In genomic region chr12:112663716-112664115, GRCm38 (mm10) we compare ENCODE assay signal across 12 mouse cellular contexts. TPM values are rescaled to one million over a fixed set of nuclear protein-coding genes. Genes with fewer than 3 reads are reported as not detected.
DNase-seq lines count a peak whose midpoint lies in the region; ATAC-seq and TF ChIP-seq lines count a peak whose summit lies in the region.
"Had no signal": no experiment of that assay in that cellular context is flagged by ENCODE, and none has a peak within 500 bp of the region (broad histone marks: within the 10 kb centered on the region; RNA-seq: fewer than 3 reads in every experiment).

No protein-coding gene starts in this region.

- H3K9me3 ChIP-seq in kidney, embryonic 15.5 days (replicated peaks) = no peaks in the 10 kb centered on the region
- H3K9me3 ChIP-seq in embryonic facial prominence, embryonic 15.5 days (replicated peaks) = no peaks in the 10 kb centered on the region
- no peaks in the 10 kb centered on the region for H3K9me3 ChIP-seq in hindbrain, embryonic 12.5 days (replicated peaks)
- no peaks in the 10 kb centered on the region for H3K9me3 ChIP-seq in midbrain, embryonic 15.5 days

- TF ChIP-seq CTCF in kidney, adult 2 months (conservative IDR thresholded peaks at IDR 0.05; ENCODE audit: insufficient read depth, insufficient read length, low read depth, low read length) = no peak
- TF ChIP-seq CTCF in thymus, adult 2 months (IDR thresholded peaks at IDR 0.05; ENCODE audit: borderline replicate concordance, control insufficient read depth, extremely low read depth, insufficient read depth, low read length, poor library complexity) = no peak

- ATAC-seq in kidney, embryonic 15.5 days (replicated peaks; ENCODE audit: low FRiP score) = no peak
- no peak for ATAC-seq in embryonic facial prominence, embryonic 15.5 days (ENCODE audit: insufficient number of reproducible peaks, low FRiP score, low TSS enrichment, low read depth)
- ATAC-seq in hindbrain, embryonic 12.5 days (ENCODE audit: low FRiP score) = peak; percentile 46
- ATAC-seq in midbrain, embryonic 15.5 days (replicated peaks) = peak; percentile 13

- H3K9ac ChIP-seq in kidney, embryonic 15.5 days = no peak overlapping the region
- H3K9ac ChIP-seq in embryonic facial prominence, embryonic 15.5 days = no peak overlapping the region
- peak overlapping the region; percentile 49 for H3K9ac ChIP-seq in hindbrain, embryonic 12.5 days
- H3K9ac ChIP-seq in midbrain, embryonic 15.5 days = no peak overlapping the region

- peaks cover 95% of the 10 kb centered on the region for H3K36me3 ChIP-seq in kidney, embryonic 15.5 days
- H3K36me3 ChIP-seq in kidney, adult 2 months (ENCODE audit: control insufficient read depth, insufficient read depth, low read length) = no peaks in the 10 kb centered on the region
- peaks cover 69% of the 10 kb centered on the region for H3K36me3 ChIP-seq in embryonic facial prominence, embryonic 15.5 days
- H3K36me3 ChIP-seq in hindbrain, embryonic 12.5 days = peaks cover 60% of the 10 kb centered on the region
- peaks cover 8% of the 10 kb centered on the region for H3K36me3 ChIP-seq in midbrain, embryonic 15.5 days (replicated peaks)
- H3K36me3 ChIP-seq in thymus, adult 2 months (ENCODE audit: control insufficient read depth, insufficient read depth, low read length) = peaks cover 39% of the 10 kb centered on the region

- no peak overlapping the region for H3K4me2 ChIP-seq in kidney, embryonic 15.5 days
- no peak overlapping the region for H3K4me2 ChIP-seq in embryonic facial prominence, embryonic 15.5 days (replicated peaks)
- H3K4me2 ChIP-seq in hindbrain, embryonic 12.5 days (replicated peaks) = peak overlapping the region; percentile 24; the same call in 1 of the 2 replicates
- H3K4me2 ChIP-seq in midbrain, embryonic 15.5 days = peak overlapping the region; percentile 6; the same call in 1 of the 2 replicates

- no peak for DNase-seq in kidney, adult 2 months
- DNase-seq in thymus, adult 2 months = no peak
- no peak for DNase-seq in right cerebral cortex, postnatal 10 days (ENCODE audit: low spot score in 2 of 2)
- DNase-seq in urinary bladder, postnatal 14 days (ENCODE audit: low spot score) = no peak
- DNase-seq: kidney, adult 11 months; lung, adult 2 months; right cerebral cortex, postnatal 4 days; thymus, postnatal 4 days had no signal

- WGBS in kidney, embryonic 15.5 days = 89% methylated on average over 12 of the region's 12 CpGs
- WGBS in kidney, adult 2 months = 92% methylated on average over 12 of the region's 12 CpGs
- whole genome bisulfite sequencing in embryonic facial prominence, embryonic 15.5 days = 82% methylated on average over 12 of the region's 12 CpGs
- WGBS in hindbrain, embryonic 12.5 days = 54% methylated on average over 12 of the region's 12 CpGs
- 31% methylated on average over 12 of the region's 12 CpGs for WGBS in midbrain, embryonic 15.5 days
- 97% methylated on average over 12 of the region's 12 CpGs for WGBS in thymus, adult 2 months

- H3K27ac ChIP-seq in kidney, embryonic 15.5 days = peak overlapping the region; percentile 9; the same call in 1 of the 2 replicates
- no peak overlapping the region for H3K27ac ChIP-seq in kidney, adult 2 months (ENCODE audit: insufficient read depth, low read depth, low read length)
- peak overlapping the region; percentile 51 for H3K27ac ChIP-seq in embryonic facial prominence, embryonic 15.5 days (replicated peaks)
- peak overlapping the region; percentile 93 for H3K27ac ChIP-seq in hindbrain, embryonic 12.5 days
- peak overlapping the region; percentile 74 for H3K27ac ChIP-seq in midbrain, embryonic 15.5 days
- no peak overlapping the region for H3K27ac ChIP-seq in thymus, adult 2 months (ENCODE audit: control insufficient read depth, insufficient read depth, low read length)

- peaks cover 90% of the 10 kb centered on the region for H3K4me1 ChIP-seq in kidney, embryonic 15.5 days
- H3K4me1 ChIP-seq in kidney, adult 2 months (ENCODE audit: control insufficient read depth, insufficient read depth, low read length) = no peaks in the 10 kb centered on the region; the same call in 1 of the 2 replicates
- H3K4me1 ChIP-seq in embryonic facial prominence, embryonic 15.5 days = peaks cover 86% of the 10 kb centered on the region
- peaks cover 87% of the 10 kb centered on the region for H3K4me1 ChIP-seq in hindbrain, embryonic 12.5 days
- H3K4me1 ChIP-seq in midbrain, embryonic 15.5 days = peaks cover 81% of the 10 kb centered on the region
- H3K4me1 ChIP-seq in thymus, adult 2 months (replicated peaks; ENCODE audit: control insufficient read depth, insufficient read depth, low read length) = no peaks in the 10 kb centered on the region

- TF ChIP-seq POLR2A in kidney, adult 2 months (IDR thresholded peaks at IDR 0.05; ENCODE audit: low read depth, low read length) = no peak
- TF ChIP-seq POLR2A in thymus, adult 2 months (IDR thresholded peaks at IDR 0.05; ENCODE audit: control insufficient read depth, extremely low read depth, insufficient read depth, low read length, poor library complexity) = no peak

- no peak overlapping the region for H3K4me3 ChIP-seq in kidney, embryonic 15.5 days (replicated peaks)
- no peak overlapping the region for H3K4me3 ChIP-seq in kidney, adult 2 months (ENCODE audit: insufficient read depth, low read depth, low read length)
- no peak overlapping the region for H3K4me3 ChIP-seq in embryonic facial prominence, embryonic 15.5 days (replicated peaks)
- no peak overlapping the region for H3K4me3 ChIP-seq in hindbrain, embryonic 12.5 days
- no peak overlapping the region for H3K4me3 ChIP-seq in midbrain, embryonic 15.5 days
- H3K4me3 ChIP-seq in thymus, adult 2 months (ENCODE audit: control insufficient read depth, insufficient read depth, low read length) = no peak overlapping the region

- no peaks in the 10 kb centered on the region for H3K27me3 ChIP-seq in kidney, embryonic 15.5 days
- H3K27me3 ChIP-seq in kidney, adult 2 months (replicated peaks; ENCODE audit: control insufficient read depth, insufficient read depth, low read length) = no peaks in the 10 kb centered on the region
- H3K27me3 ChIP-seq in embryonic facial prominence, embryonic 15.5 days = no peaks in the 10 kb centered on the region
- no peaks in the 10 kb centered on the region for H3K27me3 ChIP-seq in hindbrain, embryonic 12.5 days
- no peaks in the 10 kb centered on the region for H3K27me3 ChIP-seq in midbrain, embryonic 15.5 days (replicated peaks)
- H3K27me3 ChIP-seq in thymus, adult 2 months (ENCODE audit: control insufficient read depth, insufficient read depth, low read length) = no peaks in the 10 kb centered on the region

RNA-seq across cellular contexts. Expression of gene Akt1, which starts 11.0 kb away (rescaled TPM):
- 53.7 and 56.7 TPM in 2 replicates for polyA plus RNA-seq in kidney, embryonic 15.5 days (2015; fragmentation: Nextera tagmentation; extraction: Ambion mirVana)
- polyA plus RNA-seq in kidney, adult 2 months (2012; rRNA removed) = 85.3 and 90.6 TPM in 2 replicates
- 84.9 and 112 TPM in 2 replicates for polyA plus RNA-seq in embryonic facial prominence, embryonic 15.5 days (2015; fragmentation: Nextera tagmentation; extraction: Ambion mirVana)
- 154 and 156 TPM in 2 replicates for polyA plus RNA-seq in hindbrain, embryonic 12.5 days (2016; fragmentation: Nextera tagmentation; extraction: Ambion mirVana)
- 139 and 162 TPM in 2 replicates for polyA plus RNA-seq in midbrain, embryonic 15.5 days (2015; fragmentation: Nextera tagmentation; extraction: Ambion mirVana)
- 220 and 229 TPM in 2 replicates for polyA plus RNA-seq in thymus, adult 2 months (2012; rRNA removed)

RNA-seq across cellular contexts. Expression of gene Zbtb42, which starts 14.9 kb away (rescaled TPM):
- 4.0 and 4.6 TPM in 2 replicates for polyA plus RNA-seq in kidney, embryonic 15.5 days (2015; fragmentation: Nextera tagmentation; extraction: Ambion mirVana)
- polyA plus RNA-seq in kidney, adult 2 months (2012; rRNA removed) = 10.7 and 12.1 TPM in 2 replicates
- polyA plus RNA-seq in embryonic facial prominence, embryonic 15.5 days (2015; fragmentation: Nextera tagmentation; extraction: Ambion mirVana) = 4.8 and 5.6 TPM in 2 replicates
- 5.8 and 7.5 TPM in 2 replicates for polyA plus RNA-seq in hindbrain, embryonic 12.5 days (2016; fragmentation: Nextera tagmentation; extraction: Ambion mirVana)
- 1.9 and 2.5 TPM in 2 replicates for polyA plus RNA-seq in midbrain, embryonic 15.5 days (2015; fragmentation: Nextera tagmentation; extraction: Ambion mirVana)
- polyA plus RNA-seq in thymus, adult 2 months (2012; rRNA removed) = 15.9 and 17.8 TPM in 2 replicates

RNA-seq across cellular contexts. Expression of gene Siva1, which starts 19.2 kb away (rescaled TPM):
- 255 and 266 TPM in 2 replicates for polyA plus RNA-seq in kidney, embryonic 15.5 days (2015; fragmentation: Nextera tagmentation; extraction: Ambion mirVana)
- polyA plus RNA-seq in kidney, adult 2 months (2012; rRNA removed) = 27.7 and 27.8 TPM in 2 replicates
- 196 and 219 TPM in 2 replicates for polyA plus RNA-seq in embryonic facial prominence, embryonic 15.5 days (2015; fragmentation: Nextera tagmentation; extraction: Ambion mirVana)
- 100 and 124 TPM in 2 replicates for polyA plus RNA-seq in hindbrain, embryonic 12.5 days (2016; fragmentation: Nextera tagmentation; extraction: Ambion mirVana)
- polyA plus RNA-seq in midbrain, embryonic 15.5 days (2015; fragmentation: Nextera tagmentation; extraction: Ambion mirVana) = 51.2 and 59.2 TPM in 2 replicates
- polyA plus RNA-seq in thymus, adult 2 months (2012; rRNA removed) = 131 and 134 TPM in 2 replicates

RNA-seq across cellular contexts. Expression of gene Adssl1, which starts 43.9 kb away (rescaled TPM):
- polyA plus RNA-seq in kidney, embryonic 15.5 days (2015; fragmentation: Nextera tagmentation; extraction: Ambion mirVana) = 11.6 and 12.4 TPM in 2 replicates
- polyA plus RNA-seq in kidney, adult 2 months (2012; rRNA removed) = 8.1 and 10.4 TPM in 2 replicates
- polyA plus RNA-seq in embryonic facial prominence, embryonic 15.5 days (2015; fragmentation: Nextera tagmentation; extraction: Ambion mirVana) = 12.4 and 17.5 TPM in 2 replicates
- 3.3 and 5.0 TPM in 2 replicates for polyA plus RNA-seq in hindbrain, embryonic 12.5 days (2016; fragmentation: Nextera tagmentation; extraction: Ambion mirVana)
- polyA plus RNA-seq in midbrain, embryonic 15.5 days (2015; fragmentation: Nextera tagmentation; extraction: Ambion mirVana) = 3.1 and 3.6 TPM in 2 replicates
- 10.9 and 14.2 TPM in 2 replicates for polyA plus RNA-seq in thymus, adult 2 months (2012; rRNA removed)

RNA-seq across cellular contexts. Expression of gene Cep170b, which starts 56.5 kb away (rescaled TPM):
- polyA plus RNA-seq in kidney, embryonic 15.5 days (2015; fragmentation: Nextera tagmentation; extraction: Ambion mirVana) = 15.8 and 16.6 TPM in 2 replicates
- polyA plus RNA-seq in kidney, adult 2 months (2012; rRNA removed) = 63.4 and 75.3 TPM in 2 replicates
- polyA plus RNA-seq in embryonic facial prominence, embryonic 15.5 days (2015; fragmentation: Nextera tagmentation; extraction: Ambion mirVana) = 25.0 and 28.4 TPM in 2 replicates
- polyA plus RNA-seq in hindbrain, embryonic 12.5 days (2016; fragmentation: Nextera tagmentation; extraction: Ambion mirVana) = 28.3 and 28.5 TPM in 2 replicates
- 51.0 and 53.7 TPM in 2 replicates for polyA plus RNA-seq in midbrain, embryonic 15.5 days (2015; fragmentation: Nextera tagmentation; extraction: Ambion mirVana)
- 21.1 and 22.8 TPM in 2 replicates for polyA plus RNA-seq in thymus, adult 2 months (2012; rRNA removed)

Comparison
In these comparisons a context has a peak if more than half of its experiments do, and no peak if none do; other contexts are left out.
1. H3K27ac ChIP-seq: peak in kidney, embryonic 15.5 days (single experiment), embryonic facial prominence, embryonic 15.5 days (single experiment), hindbrain, embryonic 12.5 days (single experiment) and midbrain, embryonic 15.5 days (single experiment); none in kidney, adult 2 months (single experiment) and thymus, adult 2 months (single experiment).
2. ATAC-seq: peak in hindbrain, embryonic 12.5 days (single experiment) and midbrain, embryonic 15.5 days (single experiment); none in kidney, embryonic 15.5 days (single experiment) and embryonic facial prominence, embryonic 15.5 days (single experiment).
3. H3K4me2 ChIP-seq: peak in hindbrain, embryonic 12.5 days (single experiment) and midbrain, embryonic 15.5 days (single experiment); none in kidney, embryonic 15.5 days (single experiment) and embryonic facial prominence, embryonic 15.5 days (single experiment).